Mouse (Mus musculus): ENCODE results near the gene Samd4. TPM values are rescaled to one million over a fixed set of nuclear protein-coding genes. Genes with fewer than 3 reads are reported as not detected.

The Samd4 gene
- polyA plus RNA-seq (2012; rRNA removed): 2.5 and 6.1 TPM in 2 replicates

DNA sequence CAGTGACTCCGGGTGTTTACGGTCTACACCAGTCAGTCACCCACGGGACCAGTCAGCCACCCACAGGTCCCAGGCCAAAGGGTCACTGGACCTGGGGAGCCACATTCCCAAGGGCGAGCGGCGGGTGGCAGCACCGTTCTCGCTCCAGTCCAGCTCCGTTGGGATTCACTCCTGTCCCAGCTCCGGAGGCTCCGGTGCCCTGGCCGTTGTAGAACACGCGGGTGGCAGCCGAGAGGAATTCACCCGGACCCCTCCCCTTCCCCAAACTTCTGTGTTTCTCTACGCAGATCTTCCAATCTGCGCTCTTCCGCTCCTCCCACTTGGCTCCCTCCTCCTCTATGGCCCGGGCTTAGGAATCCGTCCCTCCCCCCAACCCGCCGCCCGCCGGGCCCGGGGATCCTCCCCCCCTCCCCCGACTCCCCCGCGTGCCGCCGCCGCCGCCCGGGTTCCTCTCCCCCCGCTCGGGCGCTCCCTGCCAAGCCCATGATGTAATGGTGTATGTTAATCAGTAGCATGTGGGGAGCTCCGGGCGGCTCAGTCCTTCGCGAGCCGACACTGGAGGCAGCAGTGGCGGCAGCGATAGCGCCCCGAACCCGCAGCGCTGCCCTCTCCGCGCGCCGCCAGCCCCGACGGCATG, at the start of gene Samd4:
Gene Samd4, plus strand, starts transcription at position 424 of the 637 bp plus-strand sequence.
- 1% methylated on average over 54 of the region's 54 CpGs for WGBS

DNA sequence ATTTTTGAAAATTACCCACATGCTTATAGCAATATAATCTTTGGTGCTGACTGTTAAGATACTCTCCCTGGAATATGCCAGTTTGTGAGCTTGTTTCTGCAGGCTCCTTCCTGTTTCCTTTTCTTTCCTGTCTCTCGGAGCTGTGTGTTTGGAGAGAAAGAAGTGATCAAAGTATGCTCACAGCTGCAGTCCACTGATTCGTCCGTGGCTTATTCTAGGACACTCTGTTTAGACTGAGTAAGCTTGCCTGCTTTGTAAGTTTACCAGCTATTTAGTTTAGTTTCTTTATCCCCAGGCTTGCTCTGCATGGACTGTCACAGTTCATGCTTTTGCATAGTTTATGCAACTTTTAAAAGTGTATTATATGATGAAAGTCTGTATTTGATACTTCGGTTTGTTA, 43.3 kb upstream of the Samd4 start:
- DNase-seq (ENCODE audit: low read depth, low spot score): no peak
- WGBS: 54% methylated on average over 4 of the region's 4 CpGs

More for the DNA sequence above, at the start of gene Samd4:
- DNase-seq (ENCODE audit: low read depth, low spot score): no peak

DNA sequence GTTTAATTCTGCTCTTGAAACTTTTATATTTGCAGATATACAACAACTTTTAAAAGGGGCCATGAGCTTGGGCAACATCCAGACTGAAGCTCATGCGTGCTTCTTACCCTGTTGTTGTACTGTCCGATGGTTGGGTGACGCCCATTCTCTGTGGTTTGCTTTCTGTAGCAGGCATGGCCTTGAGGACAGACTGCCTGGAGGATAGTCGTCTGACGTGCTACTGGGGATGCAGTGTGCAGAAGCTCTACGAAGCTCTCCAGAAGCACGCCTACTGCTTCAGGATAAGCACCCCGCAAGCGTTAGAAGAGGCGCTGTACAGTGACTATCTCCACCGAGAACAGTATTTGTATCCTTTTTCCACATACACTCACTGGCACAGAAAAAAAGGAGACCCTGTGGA, 36.9 kb upstream of the Samd4 start:
- 92% methylated on average over 11 of the region's 11 CpGs for WGBS
- no peak for DNase-seq (ENCODE audit: low read depth, low spot score)

DNA sequence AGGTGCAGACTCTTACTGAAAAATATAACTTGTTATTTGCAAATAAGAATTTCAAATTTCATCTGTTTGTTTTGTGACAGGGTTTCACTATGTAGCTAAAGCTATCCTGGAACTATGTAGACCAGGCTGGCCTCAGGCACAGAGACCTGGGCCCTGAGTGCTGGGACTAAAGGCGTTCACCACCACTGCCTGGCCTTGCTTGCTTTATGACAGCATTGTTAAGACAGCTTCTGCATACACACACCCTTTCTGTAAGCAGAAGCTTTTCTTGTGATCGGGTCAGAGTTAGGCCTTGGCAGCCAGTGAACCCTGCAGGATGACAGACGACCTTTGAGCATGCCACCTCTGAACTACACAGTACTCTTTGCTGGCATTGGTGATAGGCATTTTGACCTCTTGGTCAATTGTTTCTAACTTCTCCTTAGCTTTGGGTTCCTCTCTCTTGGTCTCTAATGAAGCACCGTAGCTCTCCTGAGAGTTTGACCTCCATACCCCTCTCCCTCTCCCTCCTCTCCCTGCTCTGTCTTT, 34.5 kb upstream of the Samd4 start:
- peak; percentile 42 for DNase-seq (ENCODE audit: low read depth, low spot score)
- WGBS: 51% methylated on average over 4 of the region's 4 CpGs

DNA sequence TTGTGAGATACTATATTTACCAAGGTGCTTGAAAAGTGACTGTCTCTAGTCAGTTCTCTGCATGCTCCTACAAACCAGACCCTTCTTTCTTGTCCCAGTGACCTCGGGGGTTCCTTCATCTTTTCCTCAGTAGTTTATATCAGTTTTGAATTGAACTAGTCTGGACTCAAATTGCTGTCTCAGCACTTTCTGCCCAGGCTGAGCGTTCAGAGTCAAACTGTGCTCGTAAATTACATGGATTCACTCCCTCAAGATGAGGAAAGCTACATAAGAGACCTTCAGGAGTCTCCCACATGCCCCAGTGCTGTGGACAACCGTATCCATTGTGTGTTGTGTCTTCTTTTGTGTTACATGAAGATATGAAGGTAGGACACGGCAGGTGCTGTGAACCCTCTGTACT, 33.9 kb upstream of the Samd4 start:
- no peak for DNase-seq (ENCODE audit: low read depth, low spot score)
- WGBS: 77% methylated on average over 5 of the region's 5 CpGs

DNA sequence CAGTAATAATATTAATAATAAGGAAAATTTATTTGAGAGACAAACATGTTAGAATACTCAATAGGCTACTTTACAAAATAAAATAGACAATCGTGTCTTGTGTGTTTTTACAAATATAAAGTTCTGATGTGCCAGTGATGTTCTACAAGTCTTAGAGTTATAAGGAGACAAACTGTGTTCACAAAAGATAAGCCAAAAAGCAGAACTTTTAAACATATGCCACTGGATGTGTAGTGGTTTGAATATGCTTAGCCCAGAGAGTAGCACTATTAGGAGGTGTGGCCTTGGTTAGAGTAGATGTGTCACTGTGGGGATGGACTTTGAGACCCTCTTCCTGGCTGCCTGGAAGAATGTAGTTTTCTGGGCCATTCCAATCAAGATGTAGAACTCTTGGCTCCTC, 32.9 kb upstream of the Samd4 start:
- no peak for DNase-seq (ENCODE audit: low read depth, low spot score)
- WGBS: 86% methylated on average over 1 of the region's 1 CpGs

DNA sequence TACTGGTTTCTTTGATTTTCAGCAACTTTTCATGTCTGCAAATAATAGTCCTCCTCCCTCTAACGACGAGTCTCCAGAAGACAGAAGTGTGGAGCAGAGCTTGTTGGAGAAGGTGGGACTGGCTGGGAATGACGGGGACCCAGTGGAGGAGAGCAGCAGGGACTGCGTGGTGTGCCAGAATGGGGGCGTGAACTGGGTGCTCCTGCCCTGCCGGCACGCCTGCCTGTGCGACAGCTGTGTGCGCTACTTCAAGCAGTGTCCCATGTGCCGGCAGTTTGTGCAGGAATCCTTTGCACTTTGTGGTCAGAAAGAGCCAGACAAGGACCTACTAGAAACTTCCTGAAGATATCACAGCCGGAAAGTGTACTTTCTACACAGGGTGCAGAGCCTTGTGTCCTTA, 29.0 kb upstream of the Samd4 start:
- no peak for DNase-seq (ENCODE audit: low read depth, low spot score)
- 77% methylated on average over 11 of the region's 11 CpGs for WGBS

DNA sequence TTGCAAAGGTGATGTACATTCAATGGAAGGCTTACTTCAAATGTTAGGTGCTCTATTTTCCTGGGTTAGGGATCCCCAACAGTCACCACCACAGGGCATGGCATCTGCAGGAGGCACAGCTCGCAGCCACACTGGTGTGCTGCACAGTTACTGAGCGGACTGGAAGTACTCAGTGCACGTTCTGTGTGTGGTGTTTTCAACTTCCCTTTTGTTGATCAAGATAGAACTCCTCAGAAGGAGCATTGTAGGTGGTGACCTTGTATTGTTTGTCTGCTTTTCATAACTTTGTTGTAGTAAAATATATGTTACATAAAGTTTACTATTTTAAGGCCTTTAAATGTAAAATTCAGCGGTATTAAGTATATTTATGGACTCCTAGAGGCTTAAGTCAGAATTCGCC, 19.7 kb upstream of the Samd4 start:
- whole genome bisulfite sequencing: 85% methylated on average over 5 of the region's 5 CpGs
- no peak for DNase-seq (ENCODE audit: low read depth, low spot score)

DNA sequence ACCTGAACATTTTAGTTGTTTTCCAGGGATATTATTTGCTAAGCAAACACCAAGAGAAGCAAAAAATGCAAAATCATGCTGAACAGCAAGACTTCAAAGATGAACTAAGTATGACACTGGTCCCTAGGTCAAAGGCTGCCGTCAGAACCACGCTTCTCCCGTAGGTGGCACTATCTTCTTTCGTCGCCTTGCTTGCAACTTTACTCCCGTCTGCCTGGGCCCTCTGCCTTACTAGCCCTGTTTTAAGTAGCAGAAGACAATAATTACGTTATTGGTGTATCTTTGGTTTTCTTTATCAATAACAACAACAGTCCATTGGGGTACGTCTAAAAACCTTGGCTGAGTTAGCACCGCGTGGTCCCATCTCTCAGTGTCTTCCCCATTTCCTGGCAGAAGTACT, 1.7 kb upstream of the Samd4 start:
- 13% methylated on average over 10 of the region's 10 CpGs for WGBS
- DNase-seq (ENCODE audit: low read depth, low spot score): peak; percentile 27

DNA sequence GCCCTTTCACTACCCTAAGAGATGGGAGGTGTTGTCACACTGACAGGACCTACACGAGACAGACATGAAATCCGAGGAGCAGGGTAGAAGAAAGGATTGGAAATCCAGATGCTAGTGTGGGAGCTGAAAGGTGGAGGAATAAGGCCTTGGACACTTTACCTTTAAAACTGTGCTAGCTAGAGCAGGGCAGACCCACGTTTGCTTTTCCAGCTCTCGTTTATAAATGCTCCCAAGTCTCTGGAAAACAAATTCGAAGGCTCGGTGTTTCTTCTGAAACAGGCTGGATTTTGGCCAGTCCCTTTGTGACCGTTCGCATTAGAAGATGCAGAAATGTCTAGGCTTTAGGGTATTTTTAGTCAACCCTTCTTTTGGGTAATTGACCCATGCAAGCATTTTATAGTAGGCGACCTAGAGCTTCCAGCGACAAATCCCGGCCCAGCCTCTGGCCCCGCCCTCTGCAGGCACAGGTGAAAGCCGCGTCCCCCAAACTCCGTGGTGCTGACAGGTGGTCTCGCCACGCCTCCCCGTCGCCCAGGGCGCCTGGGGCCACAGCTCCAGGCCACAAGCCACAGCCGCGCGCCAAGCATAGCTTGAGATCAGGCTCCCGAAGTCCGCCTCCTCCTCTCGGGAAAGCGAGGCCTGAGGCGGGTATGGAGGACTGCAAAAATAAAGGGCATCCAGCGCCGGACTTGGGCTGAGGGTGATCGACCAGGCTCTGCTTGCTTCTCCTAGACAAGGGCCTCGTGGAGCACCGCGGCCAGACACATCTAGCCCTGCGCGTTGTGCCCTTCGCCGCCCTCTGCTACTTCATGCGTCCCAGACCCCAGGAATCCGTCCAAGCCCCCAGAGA, 848 bp upstream of the Samd4 start:
- DNase-seq (ENCODE audit: low read depth, low spot score): no peak
- 11% methylated on average over 40 of the region's 40 CpGs for WGBS

DNA sequence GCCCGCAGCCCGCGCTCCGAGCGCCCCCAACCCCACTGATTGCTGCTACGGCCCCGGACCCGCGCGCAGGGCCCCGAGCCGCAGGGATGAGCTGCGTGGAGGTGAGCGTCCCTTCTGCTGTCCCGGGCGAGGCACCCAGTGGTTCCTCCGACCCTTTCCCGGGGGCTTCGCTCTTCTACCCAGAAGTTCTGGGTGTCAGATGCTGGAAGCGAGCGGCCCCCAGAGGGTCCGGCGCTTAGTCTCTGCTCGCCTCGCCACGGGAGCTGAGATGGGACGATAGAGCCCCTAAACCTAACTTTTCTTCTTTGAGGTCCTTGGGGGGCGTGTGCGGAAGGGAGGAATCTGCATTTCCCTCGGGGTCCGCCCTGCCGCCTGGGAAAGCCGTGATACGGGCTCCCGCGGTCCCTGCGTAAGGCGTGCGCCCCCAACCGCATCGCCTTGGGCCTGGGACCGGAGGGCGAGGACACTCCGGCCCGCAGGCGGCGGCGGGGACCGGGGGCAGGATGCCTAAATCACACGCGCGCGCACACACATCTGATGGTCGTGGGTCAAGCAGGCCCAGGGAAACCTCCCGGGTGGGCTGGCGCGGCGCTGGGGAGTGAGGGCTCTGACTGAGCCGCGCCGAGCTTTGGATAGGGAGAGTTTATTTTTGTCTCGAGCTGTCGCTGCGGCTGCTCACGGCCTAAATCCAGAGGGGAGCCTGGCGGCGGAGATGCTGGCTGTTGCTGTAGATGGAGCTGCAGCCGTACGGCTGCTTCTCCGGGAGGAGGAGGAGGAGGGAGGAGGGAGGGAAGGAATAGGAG, 615 bp downstream of the Samd4 start:
- no peak for DNase-seq (ENCODE audit: low read depth, low spot score)
- under 1% methylated on average over 67 of the region's 70 CpGs for WGBS

DNA sequence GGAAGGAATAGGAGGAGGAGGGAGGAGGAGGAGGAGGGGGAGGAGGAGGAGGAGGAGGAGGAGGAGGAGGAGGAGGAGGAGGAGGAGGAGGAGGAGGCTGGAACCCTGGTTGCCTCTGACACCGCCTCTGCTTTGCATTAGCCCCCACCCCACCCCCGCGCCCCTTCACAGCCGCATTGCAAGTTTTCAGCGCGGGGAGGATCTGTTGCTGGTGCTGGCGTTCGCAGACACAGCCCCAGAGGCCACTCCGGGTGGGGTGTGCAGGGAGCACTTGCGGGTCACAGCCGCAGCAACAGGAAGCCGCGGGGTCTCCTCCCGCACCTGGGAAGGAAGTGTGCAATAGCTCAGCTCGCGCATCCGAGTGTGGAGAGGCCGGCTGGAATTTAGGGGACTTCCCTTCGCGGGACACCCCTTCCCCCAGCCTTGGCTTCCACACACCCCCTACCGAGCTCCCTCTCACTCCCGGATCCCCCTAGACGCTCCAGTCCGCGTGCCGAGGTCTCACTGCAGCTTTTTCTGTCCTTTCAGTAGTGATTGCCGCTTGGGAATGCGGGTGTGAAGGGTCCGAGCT, 1.3 kb downstream of the Samd4 start:
- under 1% methylated on average over 29 of the region's 29 CpGs for WGBS
- no peak for DNase-seq (ENCODE audit: low read depth, low spot score)

DNA sequence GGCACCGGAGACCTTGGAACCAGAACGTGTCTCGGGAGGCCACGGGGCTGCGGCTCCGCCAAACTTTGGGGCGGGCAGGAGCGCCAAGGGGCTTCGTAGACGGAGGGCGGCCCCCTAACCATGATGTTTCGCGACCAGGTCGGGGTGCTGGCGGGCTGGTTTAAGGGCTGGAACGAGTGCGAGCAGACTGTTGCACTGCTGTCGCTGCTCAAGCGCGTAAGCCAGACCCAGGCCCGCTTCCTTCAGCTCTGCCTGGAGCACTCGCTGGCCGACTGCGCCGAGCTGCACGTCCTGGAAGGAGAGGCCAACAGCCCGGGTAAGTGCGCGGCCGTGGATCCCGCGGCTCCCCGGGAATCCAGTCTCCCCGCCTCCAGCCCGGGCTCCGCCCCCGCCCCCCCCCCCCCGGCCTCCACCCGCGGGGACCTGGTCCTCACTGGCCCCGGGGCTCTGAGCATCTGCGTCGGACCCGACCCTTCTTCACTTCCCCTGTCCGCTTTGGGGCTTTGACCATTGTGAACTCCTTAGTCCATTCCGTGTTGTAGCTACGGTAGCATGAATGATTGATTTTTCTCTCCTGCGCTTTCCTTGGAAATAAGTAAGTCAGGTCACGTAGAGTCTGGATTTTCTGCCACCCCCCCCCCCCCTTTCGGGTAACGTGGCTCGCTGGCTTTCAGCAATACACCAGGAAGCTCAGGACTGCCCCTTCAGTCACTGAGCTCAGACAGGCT, 2.2 kb downstream of the Samd4 start:
- DNase-seq (ENCODE audit: low read depth, low spot score): no peak
- 1% methylated on average over 51 of the region's 52 CpGs for WGBS

DNA sequence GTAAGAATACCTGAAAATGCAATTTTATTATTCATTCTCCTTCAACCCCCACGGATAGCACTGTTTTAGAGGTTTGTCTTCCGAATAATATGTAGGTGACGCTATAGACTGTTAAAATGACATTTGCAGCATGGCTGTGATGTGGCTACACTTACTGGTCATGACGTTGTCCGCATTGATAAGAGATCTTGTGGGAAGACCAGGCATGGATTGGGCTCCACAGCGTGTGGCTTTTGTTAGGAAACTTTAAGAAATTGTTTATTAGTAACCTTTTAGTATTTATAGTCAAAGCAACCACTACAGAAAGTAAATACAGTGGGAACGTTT, 2.7 kb downstream of the Samd4 start:
- WGBS: 5% methylated on average over 7 of the region's 7 CpGs
- DNase-seq (ENCODE audit: low read depth, low spot score): no peak

DNA sequence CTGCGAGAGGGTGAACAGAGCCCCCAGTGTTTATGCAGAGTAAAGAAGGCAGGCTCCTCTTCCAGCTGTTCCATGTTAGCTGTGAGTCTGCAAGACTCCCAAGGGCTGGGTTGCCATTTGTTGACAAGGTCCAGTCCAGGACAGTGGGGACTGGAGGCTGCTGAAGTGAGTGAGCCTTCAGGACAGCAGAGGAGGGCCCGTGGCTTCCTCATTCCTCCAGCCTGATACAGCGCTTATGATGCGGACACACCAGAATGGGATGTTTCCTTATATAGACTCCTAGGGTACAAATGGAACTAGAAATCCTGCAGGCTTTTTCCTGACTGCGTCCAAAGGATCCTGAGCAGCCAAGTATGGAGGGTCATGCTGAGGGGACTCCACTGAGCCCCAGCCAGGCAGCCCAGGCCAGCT, 3.2 kb downstream of the Samd4 start:
- WGBS: 22% methylated on average over 5 of the region's 5 CpGs
- DNase-seq (ENCODE audit: low read depth, low spot score): no peak

DNA sequence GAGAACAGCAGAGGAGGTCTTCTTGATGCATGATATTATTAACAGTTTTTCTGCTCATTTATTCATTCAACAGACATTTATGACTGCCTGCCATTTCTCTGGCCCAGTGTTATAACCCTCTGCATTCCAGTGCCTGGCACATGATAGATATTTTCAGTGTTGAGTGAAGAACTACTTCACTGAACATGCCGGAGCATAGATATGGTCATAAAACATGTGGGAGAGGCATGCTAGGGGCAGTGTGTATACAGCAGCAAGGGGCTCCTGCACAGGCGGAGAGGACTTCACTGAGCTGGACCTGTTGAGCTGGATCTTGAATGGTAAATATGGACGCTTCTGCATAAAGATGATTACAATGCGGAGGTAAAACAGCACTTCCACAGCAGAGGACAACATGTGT, 6.4 kb downstream of the Samd4 start:
- 56% methylated on average over 4 of the region's 4 CpGs for WGBS
- no peak for DNase-seq (ENCODE audit: low read depth, low spot score)

DNA sequence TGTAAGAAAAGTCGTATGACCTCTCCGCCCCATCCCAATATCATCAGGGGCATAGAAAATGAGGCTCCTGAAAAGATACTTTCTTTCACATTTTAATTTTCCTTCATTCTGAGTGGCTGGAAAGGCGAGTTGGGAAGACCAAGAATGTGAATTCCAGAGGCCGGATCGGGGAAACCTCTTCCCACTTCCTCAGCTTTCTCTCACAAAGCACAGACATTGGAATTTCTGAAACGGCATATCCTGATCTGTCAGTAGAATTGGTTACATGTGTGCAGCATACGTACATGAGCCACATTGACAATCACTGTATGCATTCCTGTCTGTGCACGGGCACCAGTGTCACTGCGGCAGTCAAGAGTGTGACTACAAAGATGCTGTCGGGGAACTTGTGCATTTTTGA, 11.3 kb downstream of the Samd4 start:
- WGBS: 87% methylated on average over 10 of the region's 10 CpGs
- no peak for DNase-seq (ENCODE audit: low read depth, low spot score)

DNA sequence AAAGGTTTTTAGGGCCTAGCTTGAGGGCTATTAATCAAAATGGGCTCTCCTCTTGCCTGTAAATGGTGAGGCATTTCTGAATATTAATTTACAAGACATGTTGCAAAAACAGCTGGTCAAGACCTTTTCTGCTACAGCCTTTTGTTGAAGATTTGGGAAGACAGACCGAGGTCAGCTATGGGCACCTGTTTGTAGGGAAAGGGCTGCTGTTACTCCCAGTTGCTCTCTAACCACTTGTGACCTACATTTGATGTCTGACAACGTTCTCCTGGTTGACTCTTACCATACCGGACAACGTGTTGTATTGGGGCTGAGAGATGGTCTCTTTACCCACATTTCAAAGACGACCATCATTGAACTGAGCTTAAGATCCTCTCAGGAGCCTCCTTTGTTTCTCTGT, 15.3 kb downstream of the Samd4 start:
- DNase-seq (ENCODE audit: low read depth, low spot score): no peak
- WGBS: 84% methylated on average over 5 of the region's 5 CpGs

DNA sequence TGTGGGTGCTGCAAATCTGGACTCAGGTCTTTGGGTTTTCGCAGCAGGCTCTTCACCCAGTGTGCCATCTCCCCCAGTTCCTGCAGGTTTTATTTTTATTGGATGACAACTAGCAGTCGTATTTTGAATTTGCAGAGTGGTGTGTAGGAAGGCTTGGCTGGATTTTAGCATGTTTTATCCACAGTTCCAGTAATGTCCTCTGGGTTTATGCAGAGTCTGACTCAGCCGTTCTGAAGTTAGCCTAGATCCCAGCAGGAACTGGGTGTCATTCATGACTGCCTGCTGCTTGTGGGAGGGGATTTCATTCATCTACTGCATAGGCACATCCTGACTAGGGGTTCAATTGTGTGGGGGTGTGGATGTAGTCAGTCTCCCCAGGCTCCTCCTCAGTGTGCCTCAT, 16.0 kb downstream of the Samd4 start:
- no peak for DNase-seq (ENCODE audit: low read depth, low spot score)
- 61% methylated on average over 3 of the region's 3 CpGs for WGBS
